Comparison of ENCODE assay signal across 16 mouse cellular contexts in genomic region chr17:4736689-4737088, GRCm38 (mm10).
"Had no signal": no experiment of that assay in that cellular context is flagged by ENCODE, and none has a peak within 500 bp of the region (broad histone marks: within the 10 kb centered on the region; RNA-seq: fewer than 3 reads in every experiment).

No protein-coding gene starts in this region.

- H3K4me2 ChIP-seq: neural tube, embryonic 13.5 days; neural tube, embryonic 15.5 days; stomach, embryonic 15.5 days had no signal

- H3K9ac ChIP-seq: neural tube, embryonic 13.5 days; neural tube, embryonic 15.5 days; stomach, embryonic 15.5 days had no signal

- H3K4me3 ChIP-seq: neural tube, embryonic 13.5 days; neural tube, embryonic 15.5 days; stomach, embryonic 15.5 days had no signal

- DNase-seq: retina, postnatal 1 day; right cerebral cortex, adult 18-20 months; right cerebral cortex, postnatal 14 days; right cerebral cortex, postnatal 25 days; right cerebral cortex, postnatal 4 days; spleen, adult 18-20 months; thymus, adult 18-20 months; thymus, adult 2 months; thymus, postnatal 14 days; thymus, postnatal 25 days; thymus, postnatal 36 days; thymus, postnatal 4 days had no signal

- H3K27ac ChIP-seq: neural tube, embryonic 13.5 days; neural tube, embryonic 15.5 days; stomach, embryonic 15.5 days; stomach, postnatal 0 days had no signal

- H3K9me3 ChIP-seq: neural tube, embryonic 13.5 days; neural tube, embryonic 15.5 days; stomach, embryonic 15.5 days had no signal

- H3K27me3 ChIP-seq: neural tube, embryonic 13.5 days; neural tube, embryonic 15.5 days; stomach, embryonic 15.5 days had no signal

- H3K36me3 ChIP-seq: neural tube, embryonic 13.5 days; neural tube, embryonic 15.5 days; stomach, embryonic 15.5 days had no signal
